Mouse (Mus musculus): Measurements from ENCODE around the gene Nr1h3. TPM values are rescaled to one million over a fixed set of nuclear protein-coding genes. Genes with fewer than 3 reads are reported as not detected.

The Nr1h3 gene
- polyA plus RNA-seq, 1 experiment from 2014 or later = 1.2 TPM

- H3K4me1 ChIP-seq (replicated peaks; ENCODE audit: control insufficient read depth, insufficient read depth, low read length) = no peaks in the 10 kb centered on the region
- WGBS = 78% methylated on average over 5 of the region's 5 CpGs
- DNase-seq (ENCODE audit: low spot score) (no peak), ATAC-seq (ENCODE audit: low FRiP score) (no peak)
- no peak overlapping the region for H3K4me3 ChIP-seq (ENCODE audit: low read depth, low read length)
- no peak overlapping the region for H3K27ac ChIP-seq (ENCODE audit: low read depth, low read length)
- H3K27me3 ChIP-seq (ENCODE audit: control insufficient read depth, insufficient read depth, low read length) = no peaks in the 10 kb centered on the region
- no peak overlapping the region for H3K4me2 ChIP-seq (replicated peaks; ENCODE audit: low read depth, low read length)
- no peak overlapping the region for H3K9ac ChIP-seq (ENCODE audit: low read depth, low read length)
- H3K9me3 ChIP-seq (ENCODE audit: control insufficient read depth, low read length) = no peaks in the 10 kb centered on the region
- H3K36me3 ChIP-seq (ENCODE audit: control insufficient read depth, insufficient read depth, low read length) = no peaks in the 10 kb centered on the region
Measured at GRCm38 (mm10) chr2:91180706-91181105, 21.9 kb downstream of the Nr1h3 start.

GRCm38 (mm10) chr2:91179825-91180224, 22.8 kb downstream of the Nr1h3 start:
- DNase-seq (ENCODE audit: low spot score) (no peak), ATAC-seq (ENCODE audit: low FRiP score) (no peak)
- H3K36me3 ChIP-seq (ENCODE audit: control insufficient read depth, insufficient read depth, low read length) = no peaks in the 10 kb centered on the region
- H3K27ac ChIP-seq (ENCODE audit: low read depth, low read length) = no peak overlapping the region
- no peak overlapping the region for H3K4me2 ChIP-seq (replicated peaks; ENCODE audit: low read depth, low read length)
- H3K9me3 ChIP-seq (ENCODE audit: control insufficient read depth, low read length) = no peaks in the 10 kb centered on the region
- no peaks in the 10 kb centered on the region for H3K4me1 ChIP-seq (replicated peaks; ENCODE audit: control insufficient read depth, insufficient read depth, low read length)
- no peak overlapping the region for H3K9ac ChIP-seq (ENCODE audit: low read depth, low read length)
- no peaks in the 10 kb centered on the region for H3K27me3 ChIP-seq (ENCODE audit: control insufficient read depth, insufficient read depth, low read length)
- WGBS = 41% methylated on average over 4 of the region's 4 CpGs
- H3K4me3 ChIP-seq (ENCODE audit: low read depth, low read length) = no peak overlapping the region

GRCm38 (mm10) chr2:91176234-91176633, 26.4 kb downstream of the Nr1h3 start:
- Histone ChIP-seq H3K36me3 (ENCODE audit: control insufficient read depth, insufficient read depth, low read length) (peaks cover 3% of the 10 kb centered on the region; the same call in 1 of the 2 replicates), H3K9me3 (ENCODE audit: control insufficient read depth, low read length) (no peaks in the 10 kb centered on the region), H3K4me1 (replicated peaks; ENCODE audit: control insufficient read depth, insufficient read depth, low read length) (no peaks in the 10 kb centered on the region), H3K27me3 (ENCODE audit: control insufficient read depth, insufficient read depth, low read length) (no peaks in the 10 kb centered on the region), H3K4me3 (ENCODE audit: low read depth, low read length) (no peak overlapping the region), H3K9ac (ENCODE audit: low read depth, low read length) (no peak overlapping the region), H3K27ac (ENCODE audit: low read depth, low read length) (no peak overlapping the region), H3K4me2 (replicated peaks; ENCODE audit: low read depth, low read length) (no peak overlapping the region)
- 77% methylated on average over 6 of the region's 6 CpGs for WGBS
- DNase-seq (ENCODE audit: low spot score) (no peak), ATAC-seq (ENCODE audit: low FRiP score) (no peak)

GRCm38 (mm10) chr2:91175490-91175889, 27.1 kb downstream of the Nr1h3 start:
- Histone ChIP-seq H3K27ac (ENCODE audit: low read depth, low read length) (no peak overlapping the region), H3K9ac (ENCODE audit: low read depth, low read length) (no peak overlapping the region), H3K4me1 (replicated peaks; ENCODE audit: control insufficient read depth, insufficient read depth, low read length) (no peaks in the 10 kb centered on the region), H3K9me3 (ENCODE audit: control insufficient read depth, low read length) (no peaks in the 10 kb centered on the region), H3K36me3 (ENCODE audit: control insufficient read depth, insufficient read depth, low read length) (peaks cover 3% of the 10 kb centered on the region; the same call in 1 of the 2 replicates), H3K27me3 (ENCODE audit: control insufficient read depth, insufficient read depth, low read length) (no peaks in the 10 kb centered on the region), H3K4me2 (replicated peaks; ENCODE audit: low read depth, low read length) (no peak overlapping the region), H3K4me3 (ENCODE audit: low read depth, low read length) (no peak overlapping the region)
- ATAC-seq (ENCODE audit: low FRiP score) = no peak
- no peak for DNase-seq (ENCODE audit: low spot score)
- 89% methylated on average over 4 of the region's 4 CpGs for WGBS

GRCm38 (mm10) chr2:91169587-91170322, 32.9 kb downstream of the Nr1h3 start:
- Histone ChIP-seq H3K36me3 (ENCODE audit: control insufficient read depth, insufficient read depth, low read length) (peaks cover 17% of the 10 kb centered on the region), H3K27me3 (ENCODE audit: control insufficient read depth, insufficient read depth, low read length) (no peaks in the 10 kb centered on the region), H3K9ac (ENCODE audit: low read depth, low read length) (no peak overlapping the region), H3K4me1 (replicated peaks; ENCODE audit: control insufficient read depth, insufficient read depth, low read length) (no peaks in the 10 kb centered on the region), H3K27ac (ENCODE audit: low read depth, low read length) (no peak overlapping the region), H3K4me2 (replicated peaks; ENCODE audit: low read depth, low read length) (no peak overlapping the region), H3K9me3 (ENCODE audit: control insufficient read depth, low read length) (no peaks in the 10 kb centered on the region), H3K4me3 (ENCODE audit: low read depth, low read length) (no peak overlapping the region)
- ATAC-seq (ENCODE audit: low FRiP score) = no peak
- no peak for DNase-seq (ENCODE audit: low spot score)
- WGBS = 92% methylated on average over 25 of the region's 25 CpGs

GRCm38 (mm10) chr2:91167629-91168028, 35.0 kb downstream of the Nr1h3 start:
- Histone ChIP-seq H3K4me1 (replicated peaks; ENCODE audit: control insufficient read depth, insufficient read depth, low read length) (no peaks in the 10 kb centered on the region), H3K27ac (ENCODE audit: low read depth, low read length) (no peak overlapping the region), H3K4me3 (ENCODE audit: low read depth, low read length) (no peak overlapping the region), H3K4me2 (replicated peaks; ENCODE audit: low read depth, low read length) (no peak overlapping the region), H3K36me3 (ENCODE audit: control insufficient read depth, insufficient read depth, low read length) (peaks cover 15% of the 10 kb centered on the region), H3K9me3 (ENCODE audit: control insufficient read depth, low read length) (no peaks in the 10 kb centered on the region), H3K27me3 (ENCODE audit: control insufficient read depth, insufficient read depth, low read length) (no peaks in the 10 kb centered on the region), H3K9ac (ENCODE audit: low read depth, low read length) (no peak overlapping the region)
- WGBS = 72% methylated on average over 4 of the region's 4 CpGs
- ATAC-seq (ENCODE audit: low FRiP score) (no peak), DNase-seq (ENCODE audit: low spot score) (no peak)

GRCm38 (mm10) chr2:91164991-91165390, 37.6 kb downstream of the Nr1h3 start:
- no peak overlapping the region for H3K9ac ChIP-seq (ENCODE audit: low read depth, low read length)
- no peaks in the 10 kb centered on the region for H3K27me3 ChIP-seq (ENCODE audit: control insufficient read depth, insufficient read depth, low read length)
- H3K27ac ChIP-seq (ENCODE audit: low read depth, low read length) = no peak overlapping the region
- H3K36me3 ChIP-seq (ENCODE audit: control insufficient read depth, insufficient read depth, low read length) = peaks cover 13% of the 10 kb centered on the region
- 92% methylated on average over 6 of the region's 6 CpGs for WGBS
- ATAC-seq (ENCODE audit: low FRiP score) (no peak), DNase-seq (ENCODE audit: low spot score) (no peak)
- no peak overlapping the region for H3K4me3 ChIP-seq (ENCODE audit: low read depth, low read length)
- no peak overlapping the region for H3K4me2 ChIP-seq (replicated peaks; ENCODE audit: low read depth, low read length)
- H3K9me3 ChIP-seq (ENCODE audit: control insufficient read depth, low read length) = no peaks in the 10 kb centered on the region
- H3K4me1 ChIP-seq (replicated peaks; ENCODE audit: control insufficient read depth, insufficient read depth, low read length) = no peaks in the 10 kb centered on the region

GRCm38 (mm10) chr2:91163532-91163931, 39.1 kb downstream of the Nr1h3 start:
- no peak overlapping the region for H3K27ac ChIP-seq (ENCODE audit: low read depth, low read length)
- H3K36me3 ChIP-seq (ENCODE audit: control insufficient read depth, insufficient read depth, low read length) = peaks cover 6% of the 10 kb centered on the region; the same call in 1 of the 2 replicates
- H3K9ac ChIP-seq (ENCODE audit: low read depth, low read length) = no peak overlapping the region
- no peak for ATAC-seq (ENCODE audit: low FRiP score)
- H3K4me2 ChIP-seq (replicated peaks; ENCODE audit: low read depth, low read length) = no peak overlapping the region
- H3K4me3 ChIP-seq (ENCODE audit: low read depth, low read length) = no peak overlapping the region
- H3K4me1 ChIP-seq (replicated peaks; ENCODE audit: control insufficient read depth, insufficient read depth, low read length) = no peaks in the 10 kb centered on the region
- H3K9me3 ChIP-seq (ENCODE audit: control insufficient read depth, low read length) = no peaks in the 10 kb centered on the region
- H3K27me3 ChIP-seq (ENCODE audit: control insufficient read depth, insufficient read depth, low read length) = no peaks in the 10 kb centered on the region
- WGBS = 92% methylated on average over 5 of the region's 5 CpGs
- no peak for DNase-seq (ENCODE audit: low spot score)

GRCm38 (mm10) chr2:91162952-91163351, 39.7 kb downstream of the Nr1h3 start:
- peaks cover 6% of the 10 kb centered on the region; the same call in 1 of the 2 replicates for H3K36me3 ChIP-seq (ENCODE audit: control insufficient read depth, insufficient read depth, low read length)
- 89% methylated on average over 4 of the region's 4 CpGs for WGBS
- H3K27me3 ChIP-seq (ENCODE audit: control insufficient read depth, insufficient read depth, low read length) = no peaks in the 10 kb centered on the region
- H3K27ac ChIP-seq (ENCODE audit: low read depth, low read length) = no peak overlapping the region
- no peak overlapping the region for H3K4me3 ChIP-seq (ENCODE audit: low read depth, low read length)
- ATAC-seq (ENCODE audit: low FRiP score) = no peak
- H3K4me2 ChIP-seq (replicated peaks; ENCODE audit: low read depth, low read length) = no peak overlapping the region
- no peaks in the 10 kb centered on the region for H3K9me3 ChIP-seq (ENCODE audit: control insufficient read depth, low read length)
- no peaks in the 10 kb centered on the region for H3K4me1 ChIP-seq (replicated peaks; ENCODE audit: control insufficient read depth, insufficient read depth, low read length)
- no peak overlapping the region for H3K9ac ChIP-seq (ENCODE audit: low read depth, low read length)
- no peak for DNase-seq (ENCODE audit: low spot score)
